Mouse (Mus musculus) A20 (cell line): ENCODE data around the gene 4930539E08Rik.

Experiments
- DNase-seq: peaks from one replicate; pipeline ENCODE4 v3.0.0-alpha.2; 2011; ENCODE audit warnings: low read depth, low spot score

4930539E08Rik gene

DNA sequence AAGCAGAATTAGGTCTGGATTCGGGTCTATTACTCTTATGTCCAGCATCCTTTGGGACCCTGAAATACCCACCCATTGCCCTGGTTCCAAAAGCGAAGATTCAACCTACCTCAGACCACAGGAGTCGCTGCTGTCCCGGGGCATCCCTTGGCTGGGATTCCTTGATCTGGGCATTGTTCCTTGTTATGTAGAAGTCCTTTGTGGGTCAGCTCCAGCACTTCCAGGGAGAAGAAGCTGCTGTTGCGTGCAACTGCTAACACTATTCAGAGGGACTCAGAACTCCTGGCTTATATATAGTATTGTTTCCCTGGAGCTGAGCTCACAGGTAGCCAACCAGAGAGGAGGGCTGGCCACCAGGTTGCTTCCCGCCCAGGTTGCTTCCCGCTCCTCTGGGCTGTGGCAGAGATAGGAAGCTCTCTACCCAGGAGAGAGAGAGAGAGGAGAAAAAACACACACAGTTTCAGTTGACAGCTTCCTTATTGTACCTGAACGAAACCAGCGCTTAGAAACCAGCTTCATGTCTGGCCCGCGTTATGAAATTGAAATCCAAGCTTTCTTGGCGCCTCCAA is at the start of gene 4930539E08Rik:
Gene 4930539E08Rik, minus strand, starts transcription at position 265 of the 569 bp plus-strand sequence.
- DNase-seq = no peak

DNA sequence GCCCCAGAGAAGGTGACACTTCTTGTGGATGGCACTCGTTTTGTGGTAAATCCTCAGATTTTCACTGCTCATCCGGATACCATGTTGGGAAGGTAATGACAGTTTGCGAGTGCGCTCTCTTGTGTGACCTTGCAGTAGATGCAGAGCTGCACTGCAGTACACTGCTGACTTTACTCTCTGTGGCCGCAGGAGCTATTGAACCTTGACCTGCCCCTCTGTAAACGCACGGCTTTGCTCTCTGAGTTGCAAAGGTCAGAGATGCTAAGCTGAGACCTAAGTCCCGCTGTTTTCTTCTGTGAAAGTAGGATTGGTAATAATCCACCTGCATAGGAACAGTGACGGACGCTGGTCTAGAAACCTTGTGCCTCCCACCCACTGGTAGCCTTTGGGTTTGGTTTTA is 46.5 kb upstream of the 4930539E08Rik start:
- no peak for DNase-seq

DNA sequence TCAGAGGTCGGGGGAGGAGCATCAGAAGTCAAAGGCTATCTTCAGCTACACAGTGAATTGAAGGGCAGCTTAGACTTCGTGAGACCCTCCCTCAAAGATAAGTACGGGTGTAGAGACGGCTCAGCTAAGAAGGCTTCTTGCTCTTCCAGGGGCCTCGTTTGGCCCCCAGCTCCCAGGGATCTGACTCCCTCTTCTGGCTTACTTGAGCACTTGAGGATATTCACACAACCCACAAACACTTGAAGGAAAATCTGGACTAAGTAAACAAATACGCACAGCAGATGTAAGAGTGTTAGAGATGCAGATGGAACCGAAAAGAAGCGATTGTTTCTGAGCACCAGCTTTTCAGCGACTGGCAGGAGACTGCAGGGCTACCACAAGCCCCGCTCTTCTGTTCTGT is 45.5 kb upstream of the 4930539E08Rik start:
- no peak for DNase-seq

DNA sequence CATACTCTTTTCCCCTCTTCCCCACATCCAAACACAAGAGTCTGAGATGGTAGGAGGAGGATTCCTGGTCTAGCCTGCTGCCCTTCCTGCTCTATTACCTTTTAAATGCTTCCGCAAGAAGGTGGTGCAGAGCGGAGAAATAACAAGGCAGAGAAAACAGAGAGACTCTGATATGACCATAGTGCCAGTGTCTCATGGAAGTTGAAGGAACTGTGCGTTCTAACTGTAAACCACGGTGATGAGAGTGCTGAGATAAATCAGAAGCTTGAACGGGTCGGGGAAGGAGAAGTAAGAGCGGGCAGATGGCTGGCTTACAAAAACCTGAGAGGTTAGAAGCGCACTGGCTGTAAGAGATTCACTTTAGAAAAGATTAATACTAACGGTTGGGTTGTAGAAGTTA is 39.3 kb upstream of the 4930539E08Rik start:
- DNase-seq = peak; percentile 61

DNA sequence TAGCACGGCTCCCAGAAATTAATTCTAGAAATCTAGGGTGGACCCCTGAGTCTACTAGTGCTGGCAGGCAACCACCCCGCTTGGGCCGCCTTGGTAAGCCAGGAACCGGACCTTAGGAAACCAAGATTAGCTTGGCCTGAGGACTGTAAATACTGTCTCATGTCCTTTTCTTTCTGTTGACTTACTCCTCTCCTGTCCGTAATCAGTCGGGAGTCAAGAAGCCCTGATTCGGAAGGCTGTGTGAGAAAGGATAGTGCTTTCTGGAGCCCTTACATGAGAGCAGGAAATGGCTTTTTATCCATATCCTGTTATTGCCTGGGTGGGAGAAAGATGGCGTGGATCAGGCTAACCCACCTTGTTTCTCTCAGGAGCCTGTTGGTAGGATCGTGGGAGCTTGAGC is 38.1 kb upstream of the 4930539E08Rik start:
- peak; percentile 57 for DNase-seq

DNA sequence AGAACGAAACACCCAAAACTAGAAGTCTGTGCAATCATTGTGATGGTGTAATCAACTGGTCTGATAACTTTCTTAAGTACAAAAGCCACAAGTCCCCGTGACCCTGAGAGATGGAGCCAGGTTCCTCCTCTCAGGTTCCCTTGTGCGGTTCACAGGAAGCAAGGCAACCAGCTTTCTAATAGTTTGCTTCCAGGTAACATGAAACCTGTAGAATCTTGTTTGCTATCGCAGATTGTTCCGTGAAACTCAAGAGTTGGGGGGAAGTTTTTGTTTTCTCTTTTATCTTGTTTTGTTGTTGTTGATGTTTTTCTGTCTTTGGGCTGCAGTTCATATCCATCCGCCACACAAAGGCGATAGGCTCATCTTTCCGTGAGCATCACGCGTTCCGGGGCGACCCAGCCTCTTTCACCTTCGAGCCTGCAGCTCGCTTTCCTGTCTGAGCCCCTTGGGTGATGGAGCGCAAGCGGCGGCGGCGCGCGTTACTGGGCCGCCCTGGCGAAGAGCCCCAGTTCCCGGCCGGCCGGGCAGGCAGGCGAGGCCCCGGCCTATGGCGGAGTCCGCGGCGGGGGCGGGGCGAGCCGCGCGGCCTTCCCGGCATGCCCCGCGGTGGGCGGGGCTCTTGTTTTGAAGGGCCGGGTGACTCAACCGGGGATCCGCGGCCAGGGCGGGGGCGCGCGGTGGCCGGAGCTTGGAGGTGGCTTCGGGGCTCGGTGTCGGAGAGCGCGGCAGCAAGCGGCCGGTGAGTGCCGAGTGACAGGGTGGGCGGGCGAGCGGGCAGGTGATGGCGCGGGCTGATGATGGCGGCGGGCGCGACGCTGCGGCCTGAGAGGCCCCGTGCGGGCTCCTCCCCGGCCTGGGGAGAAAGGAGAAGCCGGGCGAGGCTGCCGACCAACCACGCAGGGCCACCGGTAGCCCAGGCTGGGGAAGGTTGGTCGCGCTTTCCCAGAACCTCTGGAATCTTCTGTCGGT is 37.0 kb upstream of the 4930539E08Rik start, which contains the start of gene Kctd20:
Gene Kctd20, plus strand, starts transcription at position 120 of the 969 bp plus-strand sequence.
- peak; percentile 97 for DNase-seq

DNA sequence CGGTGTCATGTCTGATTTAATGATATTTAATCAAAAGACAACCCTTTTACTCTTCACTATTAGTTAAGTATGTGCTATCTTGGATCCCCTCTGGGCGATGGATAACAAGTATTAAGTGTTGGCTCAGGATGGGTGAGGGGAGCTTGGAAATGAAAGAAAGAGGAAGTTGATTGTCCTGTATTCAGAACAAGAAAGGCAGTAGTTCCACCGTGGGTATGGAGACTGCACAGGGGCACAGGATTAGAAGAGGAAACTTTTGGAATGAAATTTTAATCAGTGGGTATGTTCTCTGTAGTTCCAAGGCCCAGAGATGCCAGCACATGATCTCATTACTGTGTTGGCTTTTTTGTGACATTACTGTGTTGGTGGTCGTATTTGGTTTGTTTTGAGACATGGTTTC is 35.6 kb upstream of the 4930539E08Rik start:
- peak; percentile 54 for DNase-seq

DNA sequence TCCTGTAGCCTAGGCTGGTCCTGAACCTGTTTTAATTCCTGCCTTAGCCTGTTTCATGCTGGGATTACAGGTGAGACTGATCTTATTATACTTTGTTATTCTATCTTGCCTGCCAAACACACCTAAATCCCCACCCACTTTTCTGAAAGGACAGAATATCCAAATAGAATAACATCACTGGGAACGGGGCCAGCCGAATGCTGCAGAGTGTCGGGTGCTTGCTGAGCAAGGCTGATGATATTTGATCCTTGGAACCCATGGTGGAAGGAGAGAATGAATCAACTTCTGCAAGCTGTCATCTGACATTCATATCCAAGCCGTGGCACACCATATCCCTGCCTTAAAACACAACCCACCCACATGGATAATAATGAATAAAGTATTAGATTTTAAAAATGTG is 33.5 kb upstream of the 4930539E08Rik start:
- DNase-seq = no peak

DNA sequence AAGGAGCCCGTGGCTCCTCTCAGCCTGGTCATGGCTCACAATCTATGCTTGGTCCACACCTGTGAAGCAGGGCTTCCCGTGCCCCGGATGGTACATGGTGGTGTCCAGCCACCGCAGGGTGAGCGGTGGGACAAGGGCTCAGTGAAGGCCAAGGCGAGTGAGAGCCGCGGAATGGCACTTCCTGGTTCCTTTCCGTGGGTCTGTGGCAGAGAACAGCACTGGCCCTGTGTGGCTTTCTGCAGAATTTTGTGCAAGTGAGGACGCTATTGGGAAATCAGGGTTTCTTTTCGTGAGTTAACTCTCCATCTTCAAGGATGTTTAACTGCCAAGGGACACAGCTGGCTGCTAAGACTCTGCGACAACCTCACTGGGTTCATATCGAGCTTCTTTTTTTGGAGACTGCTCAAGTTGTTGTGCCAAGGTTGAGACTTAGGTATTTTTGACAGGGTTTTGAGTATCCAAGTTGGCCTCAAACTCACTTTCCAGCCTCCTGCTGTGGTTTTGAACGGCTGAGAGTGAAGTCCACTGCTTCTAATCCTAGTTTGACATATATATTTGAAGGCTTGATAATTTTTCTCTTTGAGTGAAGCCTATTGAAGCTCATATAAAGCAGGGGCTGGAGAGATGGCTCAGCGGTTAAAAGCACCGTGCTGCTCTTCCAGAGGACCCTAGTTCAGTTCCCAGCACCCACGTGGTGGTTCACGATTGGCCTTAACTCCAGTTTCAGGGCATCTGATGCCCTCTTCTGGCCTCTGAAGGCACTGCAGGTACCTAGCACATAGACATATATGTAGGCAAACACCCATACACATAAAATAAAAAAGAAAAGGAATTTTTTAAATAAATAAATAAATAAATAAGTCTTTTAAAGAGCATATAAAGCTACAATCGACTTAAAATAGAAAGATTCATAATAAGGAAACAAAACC is 32.2 kb upstream of the 4930539E08Rik start:
- no peak for DNase-seq

DNA sequence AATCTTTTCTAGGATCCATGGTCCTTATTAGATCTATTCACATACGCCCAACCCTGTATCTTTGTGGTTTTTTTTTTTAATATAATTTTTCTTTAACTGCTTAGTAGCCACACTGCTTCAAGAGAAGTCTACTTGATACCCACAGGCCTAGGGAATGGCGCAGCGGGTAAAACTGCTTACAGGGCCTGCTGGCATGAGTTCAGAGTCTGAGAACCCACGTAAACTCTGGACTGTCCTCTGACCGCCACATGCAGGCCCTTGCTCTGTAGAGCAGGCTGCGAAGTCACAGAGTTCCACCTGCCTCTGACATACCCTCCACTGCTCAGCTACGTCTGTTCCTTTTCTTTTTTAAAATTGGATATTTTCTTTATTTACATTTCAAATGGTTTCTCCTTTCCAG is 29.4 kb upstream of the 4930539E08Rik start:
- DNase-seq = no peak

DNA sequence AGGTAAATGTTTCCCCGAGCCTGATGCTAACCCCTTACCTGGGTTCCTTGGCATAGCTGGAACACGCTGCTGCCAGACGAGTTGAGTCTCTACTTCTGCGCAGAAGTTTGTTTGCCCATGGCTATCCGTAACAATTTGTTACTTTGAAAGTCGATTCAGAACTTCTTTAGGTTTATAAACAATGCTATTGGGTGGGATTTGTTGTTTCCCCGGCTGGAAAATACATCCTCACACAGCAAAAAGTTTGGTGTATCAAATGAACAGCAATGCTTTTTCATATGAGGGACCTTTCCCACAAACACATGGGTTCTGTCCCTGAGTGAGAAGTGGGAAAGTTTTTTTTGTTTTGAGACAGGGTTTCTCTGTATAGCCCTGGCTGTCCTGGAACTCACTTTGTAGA is 28.6 kb upstream of the 4930539E08Rik start, which contains the start of gene Pxt1:
Gene Pxt1, minus strand, starts transcription at position 101 of the 400 bp plus-strand sequence.
- DNase-seq = no peak

DNA sequence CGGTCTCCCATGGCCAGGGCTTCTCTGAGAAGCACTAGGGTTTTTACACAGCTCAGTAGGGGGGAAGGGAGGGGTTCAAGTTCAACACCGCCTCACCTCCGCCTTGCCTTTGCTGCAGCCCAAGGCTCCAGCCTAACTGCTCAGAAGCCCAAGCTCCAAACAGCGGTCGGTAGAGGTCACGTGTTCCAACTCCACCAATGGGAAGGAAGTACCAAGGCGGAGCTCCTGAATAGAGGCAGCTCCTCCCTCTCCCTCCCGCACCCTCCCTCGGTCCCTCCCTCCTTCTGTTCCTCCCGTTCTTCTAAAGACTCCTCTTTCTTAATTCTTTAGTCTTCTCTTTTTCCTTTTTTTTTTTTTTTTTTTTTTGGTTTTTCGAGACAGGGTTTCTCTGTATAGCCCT is 27.0 kb upstream of the 4930539E08Rik start:
- peak; percentile 98 for DNase-seq

DNA sequence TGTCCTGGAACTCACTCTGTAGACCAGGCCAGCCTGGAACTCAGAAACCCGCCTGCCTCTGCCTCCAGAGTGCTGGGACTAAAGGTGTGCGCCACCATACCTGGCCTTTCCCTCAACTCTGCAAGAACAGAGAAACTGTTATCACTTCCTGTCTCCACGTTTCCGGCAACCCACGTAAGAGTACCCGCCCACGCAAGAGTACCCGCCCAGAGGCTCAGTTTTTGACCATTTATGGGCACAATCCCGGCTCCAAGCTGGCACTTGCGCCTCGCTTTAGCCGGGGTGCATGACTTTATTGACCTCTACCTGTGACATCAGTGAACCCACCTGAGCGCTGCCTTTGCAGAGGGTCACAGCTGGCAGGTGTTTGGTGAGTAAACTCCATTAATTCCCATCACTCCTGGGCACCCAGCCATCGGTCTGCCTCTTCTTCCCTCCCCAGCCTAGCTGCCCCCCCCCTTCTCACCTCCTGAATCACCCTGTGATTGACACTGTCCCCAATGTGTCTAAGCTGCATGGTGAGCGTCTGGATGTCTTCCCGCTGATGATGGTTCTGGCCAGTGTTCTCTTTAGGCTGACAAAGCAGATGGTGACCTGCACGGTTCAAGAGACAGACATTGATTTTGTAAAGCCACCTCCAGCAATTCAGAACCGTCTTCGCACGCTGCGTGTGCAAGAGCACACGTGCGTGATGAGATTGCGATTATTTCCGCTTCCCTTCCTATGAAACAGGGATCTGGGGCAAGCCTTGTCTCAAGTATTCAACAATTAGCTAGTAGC is 25.8 kb upstream of the 4930539E08Rik start:
- DNase-seq = peak; percentile 90

DNA sequence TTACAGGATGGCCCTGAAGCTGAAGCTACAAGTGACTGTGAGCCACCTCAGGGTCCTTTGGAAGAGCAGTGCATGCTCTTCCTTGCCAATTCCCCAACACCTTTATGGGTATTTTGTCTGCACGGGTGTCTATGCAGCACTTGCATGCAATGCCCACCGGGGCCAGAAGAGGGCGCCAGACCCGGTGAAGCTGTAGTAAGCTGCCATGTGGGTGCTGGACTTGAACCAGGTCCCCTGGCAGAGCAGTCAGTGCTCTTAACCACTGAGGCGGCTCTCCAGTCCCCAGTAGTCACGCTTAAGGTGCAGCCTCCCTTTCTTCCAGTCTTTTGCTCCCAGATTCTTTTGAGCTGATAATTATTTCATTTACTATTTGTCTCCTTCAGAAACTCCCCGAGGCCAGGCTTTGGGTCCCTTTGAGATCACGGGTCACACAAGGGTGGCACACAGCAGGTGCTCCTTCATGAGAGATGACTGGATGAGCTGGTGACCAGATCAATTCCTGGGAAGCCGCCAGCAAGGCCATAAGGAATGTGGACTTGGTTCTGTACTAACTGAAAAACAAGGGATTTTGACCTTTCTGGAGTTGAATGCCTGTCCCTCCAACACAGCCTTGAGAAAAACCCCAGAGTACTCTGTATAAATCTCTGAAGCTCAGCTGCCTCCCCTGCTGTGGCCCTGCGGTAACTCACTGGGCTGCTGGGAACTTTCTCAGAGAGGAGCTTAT is 21.7 kb upstream of the 4930539E08Rik start:
- DNase-seq = peak; percentile 79

DNA sequence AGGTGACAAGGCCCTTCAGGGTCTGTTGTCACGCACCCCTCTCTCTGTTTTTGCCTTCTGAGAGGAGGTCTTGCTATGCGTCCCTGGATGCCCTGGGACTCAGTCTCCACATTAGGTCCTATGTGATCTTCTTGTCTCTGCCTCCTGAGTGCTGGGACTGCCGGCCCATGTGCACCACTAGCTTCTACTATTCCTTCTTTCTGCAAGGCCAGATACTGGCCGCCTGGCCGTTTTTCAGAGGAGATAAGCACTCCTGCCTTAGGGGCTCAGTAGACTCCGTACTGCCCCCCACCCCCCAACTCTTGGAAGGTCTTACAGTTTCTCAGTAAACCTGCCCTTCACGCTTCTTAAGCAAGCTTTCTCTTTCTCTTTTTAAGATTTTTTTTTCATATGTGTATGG is 21.0 kb upstream of the 4930539E08Rik start:
- no peak for DNase-seq

DNA sequence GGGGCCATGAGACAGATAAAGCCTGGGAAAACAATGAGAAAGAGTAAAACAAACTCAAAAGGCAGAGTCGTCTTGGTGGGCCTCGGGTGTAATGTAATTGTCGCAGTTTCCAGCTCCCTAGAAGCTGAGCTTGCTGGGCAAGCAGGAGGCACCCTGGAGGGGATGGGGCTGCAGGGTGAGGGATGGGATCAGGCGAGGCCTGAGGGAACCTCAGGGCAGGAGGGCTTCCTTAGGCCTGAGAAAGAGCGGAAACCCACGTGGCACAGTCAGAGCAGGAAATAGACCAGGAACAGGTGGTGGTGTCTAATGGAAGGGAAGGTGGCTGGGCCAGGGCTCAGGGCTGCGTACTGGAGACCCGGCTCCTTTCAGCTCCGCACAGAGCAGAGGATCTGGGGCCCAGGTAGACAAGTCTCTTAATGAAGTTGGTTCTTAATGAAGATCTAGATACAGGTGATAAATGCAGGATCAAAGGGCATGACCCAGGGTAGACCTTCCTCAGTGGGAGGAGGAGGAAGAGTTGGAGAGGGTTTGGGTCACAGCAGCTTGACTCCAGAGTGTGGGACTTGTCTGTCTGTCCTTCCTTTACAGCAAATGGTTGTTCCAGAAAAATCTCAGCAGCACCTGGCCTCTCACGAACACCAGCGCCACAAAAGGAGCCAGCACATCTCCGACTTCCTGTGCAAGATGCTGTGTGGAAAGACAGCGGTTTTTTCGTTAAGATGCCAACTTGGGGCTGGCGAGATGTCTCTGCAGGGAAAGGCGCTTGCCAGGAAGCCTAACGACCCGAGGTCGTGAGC is 19.2 kb upstream of the 4930539E08Rik start:
- DNase-seq = no peak

DNA sequence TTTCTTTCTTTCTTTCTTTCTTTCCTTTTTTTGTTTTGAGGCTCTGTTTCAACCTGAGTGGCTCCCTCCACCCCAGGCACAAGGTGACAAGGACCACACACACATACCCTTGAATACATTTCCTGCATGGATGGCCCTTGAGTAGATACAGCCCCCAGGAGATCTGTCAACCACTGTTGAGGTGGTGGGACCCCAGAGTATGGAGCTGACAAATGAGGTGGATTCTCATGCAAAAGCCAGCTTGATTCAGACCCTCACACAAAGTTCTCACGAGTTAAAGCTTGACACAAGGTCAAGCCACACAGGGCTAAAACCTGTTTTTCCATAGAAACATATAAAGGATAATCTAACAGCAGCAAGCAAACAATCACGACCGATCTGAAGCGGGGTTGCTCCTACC is 17.1 kb upstream of the 4930539E08Rik start:
- no peak for DNase-seq

DNA sequence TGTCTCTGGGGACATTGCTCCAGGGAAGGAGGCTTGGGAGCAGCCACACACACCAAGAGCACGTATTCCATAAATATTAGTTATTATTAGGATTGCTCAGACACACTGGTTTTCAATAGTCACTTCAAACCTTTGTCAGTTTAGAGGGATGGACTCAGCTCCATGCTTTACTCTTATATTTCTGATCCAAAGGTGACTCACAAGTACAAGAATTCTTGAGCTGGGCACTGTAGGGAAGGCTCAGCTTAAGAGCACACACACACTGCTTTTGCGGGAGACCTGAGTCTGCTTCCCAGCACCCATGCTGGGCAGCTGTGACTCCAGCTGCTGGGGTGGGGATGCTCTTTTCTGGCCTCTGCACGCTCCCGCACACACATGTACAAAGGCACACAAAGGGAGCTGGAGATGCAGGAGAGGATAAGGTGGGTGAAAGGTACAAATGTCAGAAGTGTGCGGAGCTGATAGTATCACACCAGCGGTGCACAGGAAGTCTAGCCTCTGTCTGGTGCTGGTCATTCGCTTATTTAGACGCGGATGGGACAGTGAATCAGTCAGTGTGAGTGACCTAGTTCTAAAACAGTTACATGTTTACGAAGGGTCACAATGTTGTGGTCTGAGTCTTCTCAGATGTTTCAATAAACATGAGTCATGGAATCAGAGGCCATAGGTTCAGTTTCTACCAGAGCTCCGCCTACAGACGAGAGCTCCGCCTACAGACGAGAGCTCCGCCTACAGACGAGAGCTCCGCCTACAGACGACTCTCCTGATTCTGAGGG is 16.5 kb upstream of the 4930539E08Rik start:
- DNase-seq = no peak
